Mouse (Mus musculus) spleen, postnatal 4 days (tissue): ENCODE data around the gene Pax5.

ENCODE experiments used
- DNase-seq, 2 experiments: peaks; one replicate each; pipeline ENCODE4 v3.0.0; 2022; ENCODE audit warnings: low spot score in 2 of 2

Pax5 gene

GRCm38 (mm10) chr4:44543880-44544279 lies 166.4 kb downstream of the Pax5 start:
- DNase-seq: no peak

GRCm38 (mm10) chr4:44542101-44542500 lies 168.2 kb downstream of the Pax5 start:
- DNase-seq: no peak

GRCm38 (mm10) chr4:44538488-44538887 lies 171.8 kb downstream of the Pax5 start:
- no peak for DNase-seq

GRCm38 (mm10) chr4:44536794-44537193 lies 173.5 kb downstream of the Pax5 start:
- no peak for DNase-seq

- DNase-seq: no peak
Measured at GRCm38 (mm10) chr4:44535646-44536045, 174.6 kb downstream of the Pax5 start.

- DNase-seq: no peak
Measured at GRCm38 (mm10) chr4:44533286-44533685, 177.0 kb downstream of the Pax5 start.

GRCm38 (mm10) chr4:44532731-44533130 lies 177.6 kb downstream of the Pax5 start:
- DNase-seq: no peak

- no peak for DNase-seq
Measured at GRCm38 (mm10) chr4:44525336-44525735, 185.0 kb downstream of the Pax5 start.

GRCm38 (mm10) chr4:44518923-44519322 lies 191.4 kb downstream of the Pax5 start:
- DNase-seq: no peak

GRCm38 (mm10) chr4:44513981-44514380 lies 196.3 kb downstream of the Pax5 start:
- no peak for DNase-seq

GRCm38 (mm10) chr4:44511682-44512081 lies 198.6 kb downstream of the Pax5 start:
- DNase-seq: peak; percentile 20 to 69

- no peak for DNase-seq
Measured at GRCm38 (mm10) chr4:44508386-44509226, 201.7 kb downstream of the Pax5 start.

- DNase-seq: no peak
Measured at GRCm38 (mm10) chr4:44507861-44508260, 202.4 kb downstream of the Pax5 start.

- DNase-seq: no peak
Measured at GRCm38 (mm10) chr4:44504998-44505397, 205.3 kb downstream of the Pax5 start.

- no peak for DNase-seq
Measured at GRCm38 (mm10) chr4:44502196-44502867, 208.0 kb downstream of the Pax5 start.

GRCm38 (mm10) chr4:44498156-44498555 lies 212.1 kb downstream of the Pax5 start:
- peak in 1 of 2 experiments; percentile 52 for DNase-seq

- DNase-seq: peak in 1 of 2 experiments; percentile 30
Measured at GRCm38 (mm10) chr4:44495836-44496235, 214.5 kb downstream of the Pax5 start.

- no peak for DNase-seq
Measured at GRCm38 (mm10) chr4:44493756-44494155, 216.5 kb downstream of the Pax5 start.

- no peak for DNase-seq
Measured at GRCm38 (mm10) chr4:44490872-44491271, 219.4 kb downstream of the Pax5 start.

- peak in 1 of 2 experiments; percentile 31 for DNase-seq
Measured at GRCm38 (mm10) chr4:44488702-44489101, 221.6 kb downstream of the Pax5 start.

- DNase-seq: peak in 1 of 2 experiments; percentile 52
Measured at GRCm38 (mm10) chr4:44488219-44488618, 222.1 kb downstream of the Pax5 start.

GRCm38 (mm10) chr4:44482851-44483250 lies 227.4 kb downstream of the Pax5 start:
- DNase-seq: no peak

GRCm38 (mm10) chr4:44479755-44480154 lies 230.5 kb downstream of the Pax5 start:
- no peak for DNase-seq
